ENCODE assay signal across 9 mouse cellular contexts in genomic region chr15:78571554-78572269, GRCm38 (mm10). TPM values are rescaled to one million over a fixed set of nuclear protein-coding genes. Genes with fewer than 3 reads are reported as not detected.
DNase-seq lines count a peak whose midpoint lies in the region; ATAC-seq and TF ChIP-seq lines count a peak whose summit lies in the region.
"Had no signal": no experiment of that assay in that cellular context is flagged by ENCODE, and none has a peak within 500 bp of the region (broad histone marks: within the 10 kb centered on the region; RNA-seq: fewer than 3 reads in every experiment).

No protein-coding gene starts in this region.

- ATAC-seq in common myeloid progenitor, adult 5-6 weeks (replicated peaks; ENCODE audit: low read depth, poor library complexity, severe bottlenecking) = peak; percentile 80
- peak; percentile 93 for ATAC-seq in liver, embryonic 12.5 days
- ATAC-seq in cerebellum, adult (ENCODE audit: insufficient number of reproducible peaks, low FRiP score, low TSS enrichment) = no peak

- H3K27me3 ChIP-seq in CH12.LX (replicated peaks) = no peaks in the 10 kb centered on the region
- no peaks in the 10 kb centered on the region for H3K27me3 ChIP-seq in liver, embryonic 12.5 days (replicated peaks)
- no peaks in the 10 kb centered on the region for H3K27me3 ChIP-seq in small intestine, adult 2 months (ENCODE audit: control insufficient read depth, insufficient read depth, low read length)

- peak; percentile 90 for DNase-seq in CH12.LX (ENCODE audit: extremely low read depth)
- no peak for DNase-seq in ovary, postnatal 10 days (ENCODE audit: low spot score)
- no peak for DNase-seq in kidney, postnatal 10 days
- DNase-seq in urinary bladder, adult 18-20 months (ENCODE audit: low spot score in 2 of 2) = no peak

- TF ChIP-seq CTCF in CH12.LX (conservative IDR thresholded peaks at IDR 0.05 in 1 of 2, IDR thresholded peaks at IDR 0.05 in 1 of 2; ENCODE audit: low read depth in 2 of 2, low read length in 2 of 2) = no peak
- TF ChIP-seq CTCF in small intestine, adult 2 months (IDR thresholded peaks at IDR 0.05; ENCODE audit: extremely low read depth, insufficient read length, insufficient replicate concordance, low read depth, low read length) = no peak

- H3K9me3 ChIP-seq in CH12.LX (replicated peaks; ENCODE audit: low read length) = peaks cover 6% of the 10 kb centered on the region
- H3K9me3 ChIP-seq in liver, embryonic 12.5 days (replicated peaks) = no peaks in the 10 kb centered on the region

- H3K9ac ChIP-seq in CH12.LX (ENCODE audit: insufficient read depth, low read depth) = peak overlapping the region; percentile 97
- H3K9ac ChIP-seq in liver, embryonic 12.5 days = peak overlapping the region; percentile 71

- peak; percentile 96 for TF ChIP-seq POLR2A in CH12.LX (IDR thresholded peaks at IDR 0.05; ENCODE audit: low read depth, low read length)
- no peak for TF ChIP-seq POLR2A in small intestine, adult 2 months (IDR thresholded peaks at IDR 0.05; ENCODE audit: low read depth, low read length)

- no peak for TF ChIP-seq RAD21 in CH12.LX (IDR thresholded peaks at IDR 0.05; ENCODE audit: low read depth, low read length)

- peak overlapping the region; percentile 72 to 98 (median 87) for H3K4me3 ChIP-seq in CH12.LX (replicated peaks in 1 of 3; ENCODE audit: low read depth in 2 of 3, low read length in 2 of 3, poor library complexity in 1 of 3)
- H3K4me3 ChIP-seq in liver, embryonic 12.5 days = peak overlapping the region; percentile 57
- H3K4me3 ChIP-seq in small intestine, adult 2 months (ENCODE audit: low read depth, low read length) = peak overlapping the region; percentile 63

- H3K4me1 ChIP-seq in CH12.LX (ENCODE audit: control insufficient read depth in 1 of 2, insufficient read depth in 2 of 2) = peaks cover 56 to 74% of the 10 kb centered on the region in 2 experiments
- peaks cover 73% of the 10 kb centered on the region for H3K4me1 ChIP-seq in liver, embryonic 12.5 days
- 0 out of 2 replicates have a peak, but pooled peaks cover 6% of the 10 kb centered on the region for H3K4me1 ChIP-seq in small intestine, adult 2 months (ENCODE audit: control insufficient read depth, insufficient read depth, insufficient read length, low read length)

- H3K79me2 ChIP-seq in CH12.LX (replicated peaks; ENCODE audit: control insufficient read depth, extremely low read depth, insufficient read depth, poor library complexity, severe bottlenecking) = peaks cover 47% of the 10 kb centered on the region

- 4% methylated on average over 16 of the region's 16 CpGs for WGBS in liver, embryonic 12.5 days (ENCODE audit: insufficient replicate concordance)
- 24% methylated on average over 16 of the region's 16 CpGs for WGBS in small intestine, adult 2 months

- in situ Hi-C loops in CH12.LX (cut with MboI; ENCODE audit: low pct_ligation_motif_present, low pct_unique_long_range_greater_than_20kb, low sequenced_read_pairs) = no loop called here

- H3K27ac ChIP-seq in CH12.LX (ENCODE audit: insufficient read depth, low read depth) = peak overlapping the region; percentile 98
- H3K27ac ChIP-seq in liver, embryonic 12.5 days = peak overlapping the region; percentile 96
- peak overlapping the region; percentile 75 for H3K27ac ChIP-seq in small intestine, adult 2 months (ENCODE audit: insufficient read depth, low read depth, low read length)

- peak overlapping the region; percentile 79 for H3K4me2 ChIP-seq in CH12.LX (ENCODE audit: insufficient read depth, low read depth, poor library complexity, severe bottlenecking)
- H3K4me2 ChIP-seq in liver, embryonic 12.5 days = peak overlapping the region; percentile 74

- H3K36me3 ChIP-seq in CH12.LX (replicated peaks in 1 of 2; ENCODE audit: control insufficient read depth in 1 of 2, insufficient read depth in 1 of 2, low read length in 1 of 2) = peaks cover 41 to 51% of the 10 kb centered on the region in 2 experiments
- peaks cover 33% of the 10 kb centered on the region for H3K36me3 ChIP-seq in liver, embryonic 12.5 days
- H3K36me3 ChIP-seq in small intestine, adult 2 months (ENCODE audit: control insufficient read depth, insufficient read depth, low read length) = no peaks in the 10 kb centered on the region

- dilution Hi-C loops in CH12.LX (cut with MboI; ENCODE audit: extremely low pct_ligation_motif_present, extremely low pct_unique_long_range_greater_than_20kb, low sequenced_read_pairs) = no loop called here

- TF ChIP-seq EP300 in CH12.LX (IDR thresholded peaks at IDR 0.05; ENCODE audit: low read length) = no peak

TF ChIP-seq in CH12.LX, 34 proteins besides CTCF, POLR2A, EP300 and RAD21 (continues in another document):
- TF ChIP-seq JUND (conservative IDR thresholded peaks at IDR 0.05; ENCODE audit: low read depth, low read length) (no peak), TCF12 (IDR thresholded peaks at IDR 0.05; ENCODE audit: low read depth, low read length) (peak; percentile 93), NELFE (IDR thresholded peaks at IDR 0.05; ENCODE audit: low read depth, low read length) (peak; percentile 91), IRF4 (IDR thresholded peaks at IDR 0.05; ENCODE audit: low read depth, low read length) (peak; percentile 74; the same call in 1 of the 2 replicates), POLR2AphosphoS2 (IDR thresholded peaks at IDR 0.05; ENCODE audit: low read depth, low read length) (no peak; the same call in 1 of the 2 replicates), HCFC1 (IDR thresholded peaks at IDR 0.05; ENCODE audit: low read depth, low read length) (peak; percentile 54), MEF2A (IDR thresholded peaks at IDR 0.05; ENCODE audit: borderline replicate concordance, low read depth, low read length) (peak; percentile 75; the same call in 1 of the 2 replicates), MAFK (IDR thresholded peaks at IDR 0.05; ENCODE audit: insufficient replicate concordance, low read length) (no peak), USF2 (conservative IDR thresholded peaks at IDR 0.05; ENCODE audit: low read depth, low read length) (no peak), SIN3A (IDR thresholded peaks at IDR 0.05; ENCODE audit: low read length) (peak; percentile 49), CHD1 (IDR thresholded peaks at IDR 0.05; ENCODE audit: low read depth, low read length) (no peak; the same call in 1 of the 2 replicates), ZKSCAN1 (IDR thresholded peaks at IDR 0.05; ENCODE audit: borderline replicate concordance, low read depth, low read length) (no peak), SMC3 (IDR thresholded peaks at IDR 0.05; ENCODE audit: low read depth, low read length) (no peak; the same call in 1 of the 2 replicates), RCOR1 (conservative IDR thresholded peaks at IDR 0.05; ENCODE audit: low read depth, low read length) (peak; percentile 6; the same call in 1 of the 2 replicates), MXI1 (IDR thresholded peaks at IDR 0.05; ENCODE audit: low read depth, low read length) (peak; percentile 35), ZC3H11A (IDR thresholded peaks at IDR 0.05; ENCODE audit: low read depth, low read length) (no peak), GABPA (IDR thresholded peaks at IDR 0.05; ENCODE audit: insufficient replicate concordance, low read depth, low read length) (no peak), NRF1 (IDR thresholded peaks at IDR 0.05; ENCODE audit: low read depth, low read length) (no peak), MYC (IDR thresholded peaks at IDR 0.05; ENCODE audit: low read depth, low read length) (no peak), TBP (conservative IDR thresholded peaks at IDR 0.05; ENCODE audit: low read depth, low read length) (peak; percentile 82), ZMIZ1 (IDR thresholded peaks at IDR 0.05; ENCODE audit: low read depth, low read length) (peak; percentile 96), PAX5 (IDR thresholded peaks at IDR 0.05; ENCODE audit: low read length) (no peak), JUN (IDR thresholded peaks at IDR 0.05; ENCODE audit: insufficient read depth, low read depth, low read length) (no peak; the same call in 1 of the 2 replicates), CHD2 (IDR thresholded peaks at IDR 0.05; ENCODE audit: low read length) (peak; percentile 68), USF1 (IDR thresholded peaks at IDR 0.05; ENCODE audit: low read depth, low read length) (no peak), E2F4 (IDR thresholded peaks at IDR 0.05; ENCODE audit: insufficient replicate concordance, low read depth, low read length) (no peak), MAX (IDR thresholded peaks at IDR 0.05; ENCODE audit: low read length) (no peak), BHLHE40 (IDR thresholded peaks at IDR 0.05; ENCODE audit: low read depth, low read length) (peak; percentile 62; the same call in 1 of the 2 replicates), ELF1 (IDR thresholded peaks at IDR 0.05; ENCODE audit: low read depth, low read length) (peak; percentile 78), KAT2A (IDR thresholded peaks at IDR 0.05; ENCODE audit: insufficient replicate concordance, low read length) (no peak)

RNA-seq across cellular contexts. Expression of gene Rac2, which starts 0.9 kb away (rescaled TPM):
- total RNA-seq in CH12.LX (2012; rRNA removed) (314 and 453 TPM in 2 replicates), CH12.LX (2014; rRNA removed) (142 and 160 TPM in 2 replicates)
- 883 and 942 TPM in 2 replicates for polyA plus RNA-seq in CH12.LX (2012; ENCODE audit: insufficient read length, low read depth)
- 104 and 252 TPM in 2 replicates for total RNA-seq in common myeloid progenitor, adult 5-6 weeks (2017)
- 87.7 and 90.9 TPM in 2 replicates for polyA plus RNA-seq in liver, embryonic 12.5 days (2016; fragmentation: Nextera tagmentation; extraction: Ambion mirVana)
- 37.0 and 136 TPM in 2 replicates for polyA plus RNA-seq in small intestine, adult 2 months (2012; rRNA removed)

RNA-seq across cellular contexts. Expression of gene Cyth4, which starts 25.1 kb away (rescaled TPM):
- total RNA-seq in CH12.LX (2012; rRNA removed) (42.2 and 51.9 TPM in 2 replicates), CH12.LX (2014; rRNA removed) (38.6 and 39.2 TPM in 2 replicates)
- polyA plus RNA-seq in CH12.LX (2012; ENCODE audit: insufficient read length, low read depth) = 75.3 and 80.5 TPM in 2 replicates
- total RNA-seq in common myeloid progenitor, adult 5-6 weeks (2017) = 36.3 and 48.0 TPM in 2 replicates
- polyA plus RNA-seq in liver, embryonic 12.5 days (2016; fragmentation: Nextera tagmentation; extraction: Ambion mirVana) = 15.2 and 15.3 TPM in 2 replicates
- 11.2 and 12.7 TPM in 2 replicates for polyA plus RNA-seq in small intestine, adult 2 months (2012; rRNA removed)

RNA-seq across cellular contexts. Expression of gene Sstr3, which starts 27.2 kb away (rescaled TPM):
- not detected in 2 replicates for total RNA-seq in CH12.LX (2012; rRNA removed)
- not detected in 2 replicates for total RNA-seq in CH12.LX (2014; rRNA removed)
- 0.14 and 0.36 TPM in 2 replicates for polyA plus RNA-seq in CH12.LX (2012; ENCODE audit: insufficient read length, low read depth)
- not detected in 2 replicates for total RNA-seq in common myeloid progenitor, adult 5-6 weeks (2017)
- 0.02 TPM in 1 of 2 replicates, not detected in the other for polyA plus RNA-seq in liver, embryonic 12.5 days (2016; fragmentation: Nextera tagmentation; extraction: Ambion mirVana)
- polyA plus RNA-seq in small intestine, adult 2 months (2012; rRNA removed) = 0.44 and 1.4 TPM in 2 replicates
- polyA plus RNA-seq: limb, embryonic 11.5 days had no signal

RNA-seq across cellular contexts. Expression of gene C1qtnf6, which starts 40.5 kb away (rescaled TPM):
- total RNA-seq in CH12.LX (2012; rRNA removed) = 4.1 and 6.3 TPM in 2 replicates
- total RNA-seq in CH12.LX (2014; rRNA removed) = 5.0 and 5.7 TPM in 2 replicates
- polyA plus RNA-seq in CH12.LX (2012; ENCODE audit: insufficient read length, low read depth) = 27.7 and 28.1 TPM in 2 replicates
- total RNA-seq in common myeloid progenitor, adult 5-6 weeks (2017) = 0.24 and 0.50 TPM in 2 replicates
- polyA plus RNA-seq in liver, embryonic 12.5 days (2016; fragmentation: Nextera tagmentation; extraction: Ambion mirVana) = 5.2 and 5.6 TPM in 2 replicates
- 7.9 and 8.1 TPM in 2 replicates for polyA plus RNA-seq in small intestine, adult 2 months (2012; rRNA removed)
